Mouse (Mus musculus): ENCODE results near the gene Atxn7l3b. TPM values are rescaled to one million over a fixed set of nuclear protein-coding genes. Genes with fewer than 3 reads are reported as not detected.

Gene Atxn7l3b
- polyA plus RNA-seq, 1 experiment from 2014 or later: 375 TPM

- Histone ChIP-seq H3K4me1 (no peaks in the 10 kb centered on the region), H3K27me3 (replicated peaks) (no peaks in the 10 kb centered on the region), H3K27ac (replicated peaks) (no peak overlapping the region), H3K4me3 (replicated peaks) (no peak overlapping the region), H3K36me3 (no peaks in the 10 kb centered on the region), H3K9ac (replicated peaks) (no peak overlapping the region), H3K4me2 (no peak overlapping the region), H3K9me3 (replicated peaks) (no peaks in the 10 kb centered on the region)
- no peak for ATAC-seq (ENCODE audit: low FRiP score)
- WGBS: 80% methylated on average over 5 of the region's 5 CpGs
Observed at GRCm38 (mm10) chr10:112916575-112917190, 12.1 kb downstream of the Atxn7l3b start.

- Histone ChIP-seq H3K4me1 (0 out of 2 replicates have a peak, but pooled peaks cover 6% of the 10 kb centered on the region), H3K4me2 (no peak overlapping the region), H3K36me3 (no peaks in the 10 kb centered on the region), H3K27me3 (replicated peaks) (no peaks in the 10 kb centered on the region), H3K9ac (replicated peaks) (no peak overlapping the region), H3K9me3 (replicated peaks) (no peaks in the 10 kb centered on the region), H3K4me3 (replicated peaks) (no peak overlapping the region), H3K27ac (replicated peaks) (no peak overlapping the region)
- 47% methylated on average over 7 of the region's 7 CpGs for WGBS
- no peak for ATAC-seq (ENCODE audit: low FRiP score)
Observed at GRCm38 (mm10) chr10:112900243-112900642, 28.6 kb downstream of the Atxn7l3b start.

- H3K36me3 ChIP-seq: no peaks in the 10 kb centered on the region
- 46% methylated on average over 3 of the region's 3 CpGs for WGBS
- H3K4me2 ChIP-seq: no peak overlapping the region
- 0 out of 2 replicates have a peak, but pooled peaks cover 6% of the 10 kb centered on the region for H3K4me1 ChIP-seq
- no peak for ATAC-seq (ENCODE audit: low FRiP score)
- H3K9ac ChIP-seq (replicated peaks): no peak overlapping the region
- H3K9me3 ChIP-seq (replicated peaks): no peaks in the 10 kb centered on the region
- no peaks in the 10 kb centered on the region for H3K27me3 ChIP-seq (replicated peaks)
- no peak overlapping the region for H3K4me3 ChIP-seq (replicated peaks)
- no peak overlapping the region for H3K27ac ChIP-seq (replicated peaks)
Observed at GRCm38 (mm10) chr10:112899796-112900195, 29.0 kb downstream of the Atxn7l3b start.

- no peak overlapping the region for H3K27ac ChIP-seq (replicated peaks)
- no peak overlapping the region for H3K4me3 ChIP-seq (replicated peaks)
- no peaks in the 10 kb centered on the region for H3K27me3 ChIP-seq (replicated peaks)
- 0 out of 2 replicates have a peak, but pooled peaks cover 6% of the 10 kb centered on the region for H3K4me1 ChIP-seq
- ATAC-seq (ENCODE audit: low FRiP score): no peak
- 32% methylated on average over 4 of the region's 4 CpGs for WGBS
- H3K36me3 ChIP-seq: no peaks in the 10 kb centered on the region
- H3K9ac ChIP-seq (replicated peaks): no peak overlapping the region
- no peaks in the 10 kb centered on the region for H3K9me3 ChIP-seq (replicated peaks)
- no peak overlapping the region for H3K4me2 ChIP-seq
Observed at GRCm38 (mm10) chr10:112896636-112897035, 32.2 kb downstream of the Atxn7l3b start.

- no peak overlapping the region for H3K9ac ChIP-seq (replicated peaks)
- no peaks in the 10 kb centered on the region for H3K27me3 ChIP-seq (replicated peaks)
- ATAC-seq (ENCODE audit: low FRiP score): no peak
- 0 out of 2 replicates have a peak, but pooled peaks cover 2% of the 10 kb centered on the region for H3K4me1 ChIP-seq
- no peaks in the 10 kb centered on the region for H3K36me3 ChIP-seq
- no peak overlapping the region for H3K4me2 ChIP-seq
- WGBS: 93% methylated on average over 10 of the region's 10 CpGs
- H3K4me3 ChIP-seq (replicated peaks): no peak overlapping the region
- H3K9me3 ChIP-seq (replicated peaks): no peaks in the 10 kb centered on the region
- H3K27ac ChIP-seq (replicated peaks): no peak overlapping the region
Observed at GRCm38 (mm10) chr10:112893622-112894252, 35.1 kb downstream of the Atxn7l3b start.

GRCm38 (mm10) chr10:112884064-112884463 is 44.7 kb downstream of the Atxn7l3b start:
- no peaks in the 10 kb centered on the region for H3K4me1 ChIP-seq
- peak overlapping the region; percentile 23; the same call in 1 of the 2 replicates for H3K4me2 ChIP-seq
- H3K36me3 ChIP-seq: no peaks in the 10 kb centered on the region
- H3K9ac ChIP-seq (replicated peaks): no peak overlapping the region
- H3K27ac ChIP-seq (replicated peaks): no peak overlapping the region
- H3K9me3 ChIP-seq (replicated peaks): no peaks in the 10 kb centered on the region
- no peak for ATAC-seq (ENCODE audit: low FRiP score)
- no peaks in the 10 kb centered on the region for H3K27me3 ChIP-seq (replicated peaks)
- H3K4me3 ChIP-seq (replicated peaks): no peak overlapping the region
- 50% methylated on average over 9 of the region's 9 CpGs for WGBS

- 39% methylated on average over 3 of the region's 3 CpGs for WGBS
- Histone ChIP-seq H3K4me2 (peak overlapping the region; percentile 23; the same call in 1 of the 2 replicates), H3K4me1 (no peaks in the 10 kb centered on the region), H3K27me3 (replicated peaks) (no peaks in the 10 kb centered on the region), H3K27ac (replicated peaks) (no peak overlapping the region), H3K9ac (replicated peaks) (no peak overlapping the region), H3K9me3 (replicated peaks) (no peaks in the 10 kb centered on the region), H3K4me3 (replicated peaks) (no peak overlapping the region), H3K36me3 (no peaks in the 10 kb centered on the region)
- ATAC-seq (ENCODE audit: low FRiP score): no peak
Observed at GRCm38 (mm10) chr10:112883688-112884004, 45.2 kb downstream of the Atxn7l3b start.

- 36% methylated on average over 6 of the region's 6 CpGs for WGBS
- Histone ChIP-seq H3K4me2 (no peak overlapping the region), H3K27me3 (replicated peaks) (no peaks in the 10 kb centered on the region), H3K4me1 (no peaks in the 10 kb centered on the region), H3K9me3 (replicated peaks) (no peaks in the 10 kb centered on the region), H3K9ac (replicated peaks) (no peak overlapping the region), H3K27ac (replicated peaks) (no peak overlapping the region), H3K36me3 (no peaks in the 10 kb centered on the region), H3K4me3 (replicated peaks) (no peak overlapping the region)
- ATAC-seq (ENCODE audit: low FRiP score): no peak
Observed at GRCm38 (mm10) chr10:112882789-112883687, 45.8 kb downstream of the Atxn7l3b start.

GRCm38 (mm10) chr10:112882149-112882548 is 46.7 kb downstream of the Atxn7l3b start:
- no peak overlapping the region for H3K4me3 ChIP-seq (replicated peaks)
- H3K36me3 ChIP-seq: no peaks in the 10 kb centered on the region
- H3K4me2 ChIP-seq: no peak overlapping the region
- ATAC-seq (ENCODE audit: low FRiP score): no peak
- no peak overlapping the region for H3K9ac ChIP-seq (replicated peaks)
- no peaks in the 10 kb centered on the region for H3K9me3 ChIP-seq (replicated peaks)
- 83% methylated on average over 3 of the region's 3 CpGs for WGBS
- no peaks in the 10 kb centered on the region for H3K27me3 ChIP-seq (replicated peaks)
- no peak overlapping the region for H3K27ac ChIP-seq (replicated peaks)
- no peaks in the 10 kb centered on the region for H3K4me1 ChIP-seq

GRCm38 (mm10) chr10:112876655-112877393 is 52.0 kb downstream of the Atxn7l3b start:
- no peak overlapping the region for H3K4me3 ChIP-seq (replicated peaks)
- H3K9ac ChIP-seq (replicated peaks): no peak overlapping the region
- H3K27ac ChIP-seq (replicated peaks): no peak overlapping the region
- H3K4me1 ChIP-seq: peaks cover 2% of the 10 kb centered on the region; the same call in 1 of the 2 replicates
- 20% methylated on average over 1 of the region's 1 CpGs for WGBS
- no peak overlapping the region for H3K4me2 ChIP-seq
- H3K9me3 ChIP-seq (replicated peaks): no peaks in the 10 kb centered on the region
- H3K36me3 ChIP-seq: no peaks in the 10 kb centered on the region
- H3K27me3 ChIP-seq (replicated peaks): no peaks in the 10 kb centered on the region
- peak; percentile 63; the same call in 1 of the 2 replicates for ATAC-seq (ENCODE audit: low FRiP score)
